Mouse (Mus musculus) cerebellum, adult 2 months (tissue): ENCODE measurements at regions not wholly inside any gene's neighbourhood (a gene's known extent, or its start where the extent isn't known, plus 50 kb on each side); places are given as distances from the start of the nearest gene placed in this dataset.

Experiments used
- CTCF ChIP-seq: fragments of 200-500 bp; IDR thresholded peaks from 2 replicates; pipeline ENCODE4 v1.5.1; 2011; ENCODE audit warnings: low read depth, mild to moderate bottlenecking, control low read depth, low read length, moderate library complexity, borderline replicate concordance; ENCODE audit not compliant: insufficient read depth
- POLR2A ChIP-seq: fragments of 200-500 bp; IDR thresholded peaks from 2 replicates; pipeline ENCODE4 v1.6.1; 2011; ENCODE audit warnings: low read length, control low read depth, borderline replicate concordance; ENCODE audit not compliant: insufficient read depth

DNA sequence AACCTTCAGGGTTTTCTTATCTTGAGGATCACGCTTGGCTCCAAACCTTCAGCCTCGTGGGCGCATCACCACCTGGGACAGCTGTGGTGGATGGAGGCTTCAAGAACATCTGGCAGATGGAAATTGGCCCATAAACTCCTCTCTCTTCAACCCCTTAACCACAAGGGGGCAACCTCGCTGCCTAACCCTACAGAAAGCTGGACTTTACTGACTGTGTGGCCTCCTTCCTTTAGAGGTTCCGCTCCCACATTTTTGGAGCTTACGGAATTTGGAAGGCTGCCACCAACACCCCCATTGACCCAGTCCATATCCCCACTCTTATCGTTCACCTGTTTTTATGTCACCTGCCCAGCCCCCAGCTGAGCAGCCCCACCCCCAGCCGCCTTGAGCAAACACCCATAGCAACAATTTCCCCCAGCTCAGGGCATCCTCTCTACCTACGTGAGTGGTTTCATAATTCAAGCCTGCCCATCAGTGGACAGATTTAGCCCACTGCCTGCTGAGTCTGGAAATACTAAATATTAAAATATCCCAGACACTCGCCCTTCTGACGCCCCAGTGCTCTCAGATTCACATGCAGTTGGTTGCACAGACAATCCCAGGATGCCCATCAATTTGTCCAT lies 167.0 kb upstream of the Slc22a22 start:
- TF ChIP-seq CTCF: peak; percentile 36; the same call in 1 of the 2 replicates
- TF ChIP-seq POLR2A: no peak
